Mouse (Mus musculus): ENCODE data around the gene Bet1l.

DNA sequence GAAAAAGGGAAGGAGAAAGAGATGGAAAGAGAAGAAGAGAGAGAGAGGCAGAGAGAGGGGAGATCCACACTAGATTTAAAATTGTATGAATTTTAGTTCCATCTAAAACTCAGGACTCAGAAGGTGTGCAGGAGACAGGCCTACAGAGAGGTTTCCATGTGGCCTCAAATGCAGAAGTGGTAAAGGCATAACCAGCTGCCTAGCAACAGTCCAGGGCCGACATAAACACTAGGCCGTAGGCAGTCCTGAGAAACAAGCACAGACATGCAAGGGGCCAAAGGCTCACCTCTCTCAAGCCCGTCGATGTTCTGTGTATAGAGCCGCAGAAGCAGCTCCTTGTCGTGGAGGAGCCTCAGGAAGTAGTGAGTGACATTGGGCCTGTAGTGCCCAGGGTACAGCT lies 20.0 kb upstream of the Bet1l start:
- no peak for TF ChIP-seq CTCF (IDR thresholded peaks at IDR 0.05; ENCODE audit: extremely low read depth, insufficient read length, insufficient replicate concordance, low read depth, low read length)
- TF ChIP-seq POLR2A (IDR thresholded peaks at IDR 0.05; ENCODE audit: low read depth, low read length): no peak

Measured in small intestine, adult 2 months (tissue).